Comparison of ENCODE assay signal across 29 mouse cellular contexts in the genomic region with DNA sequence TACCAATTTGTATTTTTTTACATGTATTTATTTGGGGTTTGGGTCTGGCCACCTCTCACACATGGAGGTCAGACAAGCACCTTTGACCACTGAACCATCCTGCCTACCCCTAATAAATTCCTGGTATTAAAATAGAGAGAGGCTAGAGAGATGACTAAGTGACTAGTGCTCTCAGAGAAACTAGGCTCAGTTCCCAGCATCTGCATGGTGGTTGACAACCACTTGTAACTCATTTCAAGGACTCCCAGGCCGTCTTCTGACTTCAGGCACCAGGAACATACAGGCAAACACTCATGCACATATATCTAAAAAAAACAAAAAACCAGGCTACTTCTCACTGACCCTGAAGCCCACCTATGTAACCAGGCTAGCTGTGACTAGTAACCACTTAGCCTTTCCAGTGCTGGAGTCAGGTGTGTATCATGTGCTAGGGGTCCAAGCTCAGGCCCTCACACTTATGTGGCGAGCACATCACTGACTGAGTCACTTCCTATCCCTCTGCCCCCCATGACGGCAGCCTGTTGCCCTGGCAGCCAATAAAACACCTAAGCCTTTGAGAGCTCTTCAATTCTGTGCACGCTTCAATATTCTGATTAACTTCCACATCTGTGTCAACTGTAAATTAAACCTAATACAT. TPM values are rescaled to one million over a fixed set of nuclear protein-coding genes. Genes with fewer than 3 reads are reported as not detected.
A peak's percentile ranks its signal among the peaks of the same experiment; 100 is the strongest.
DNase-seq lines count a peak whose midpoint lies in the region; TF ChIP-seq lines count a peak whose summit lies in the region.
"Had no signal": no experiment of that assay in that cellular context is flagged by ENCODE, and none has a peak within 500 bp of the region (broad histone marks: within the 10 kb centered on the region; RNA-seq: fewer than 3 reads in every experiment).

No protein-coding gene starts in this region.

- H3K4me3 ChIP-seq in heart, adult 2 months: no peak overlapping the region
- H3K4me3 ChIP-seq: embryonic facial prominence, embryonic 13.5 days; erythroblast, embryonic 14.5 days; forebrain, embryonic 12.5 days; hindbrain, embryonic 13.5 days; kidney, embryonic 15.5 days; limb, embryonic 12.5 days; megakaryocyte, embryonic 14.5 days; midbrain, embryonic 13.5 days had no signal

- TF ChIP-seq EP300 in heart, adult 2 months (IDR thresholded peaks at IDR 0.05; ENCODE audit: insufficient read depth, low read depth, low read length): peak; percentile 68; the same call in 1 of the 2 replicates

- H3K79me2 ChIP-seq in heart, adult 2 months (replicated peaks; ENCODE audit: control insufficient read depth, insufficient read depth, low read length): no peaks in the 10 kb centered on the region

- no peak overlapping the region for H3K9ac ChIP-seq in heart, adult 2 months (ENCODE audit: low read depth, low read length)
- H3K9ac ChIP-seq: forebrain, embryonic 12.5 days; hindbrain, embryonic 13.5 days; kidney, embryonic 15.5 days; limb, embryonic 12.5 days; liver, postnatal 0 days; midbrain, embryonic 13.5 days had no signal

- peak in 1 of 2 experiments; percentile 32 for DNase-seq in heart, adult 2 months
- DNase-seq in heart, postnatal 36 days: no peak
- DNase-seq in lung, postnatal 36 days: peak; percentile 9
- no peak for DNase-seq in lung, postnatal 10 days
- peak; percentile 64 for DNase-seq in adrenal gland, postnatal 14 days
- peak; percentile 56 to 57 for DNase-seq in heart, postnatal 10 days
- no peak for DNase-seq in T-cell, adult 2 months (ENCODE audit: low spot score)
- DNase-seq in cerebellum, adult 8-10 months: no peak
- DNase-seq: cerebellum, adult 18-20 months; cerebellum, postnatal 36 days; embryo, embryonic 11 days; kidney, adult 11 months; kidney, postnatal 36 days; layer of hippocampus, postnatal 36 days; liver, postnatal 0 days; lung, postnatal 14 days; thymus, postnatal 14 days had no signal

- no peak for TF ChIP-seq CTCF in heart, adult 2 months (IDR thresholded peaks at IDR 0.05)

- H3K36me3 ChIP-seq in heart, adult 2 months (ENCODE audit: control insufficient read depth, insufficient read depth, low read length): peaks cover 7% of the 10 kb centered on the region

- H3K27me3 ChIP-seq in heart, adult 2 months (ENCODE audit: control insufficient read depth, insufficient read depth, low read length): no peaks in the 10 kb centered on the region
- H3K27me3 ChIP-seq: embryonic facial prominence, embryonic 13.5 days; forebrain, embryonic 12.5 days; hindbrain, embryonic 13.5 days; limb, embryonic 12.5 days; midbrain, embryonic 13.5 days had no signal

- WGBS in heart, adult 2 months: 41% methylated on average over 4 of the region's 4 CpGs

- peak; percentile 77 for TF ChIP-seq POLR2A in heart, adult 2 months (IDR thresholded peaks at IDR 0.05; ENCODE audit: insufficient read depth, low read depth, low read length)

- H3K4me1 ChIP-seq in heart, adult 2 months (ENCODE audit: control insufficient read depth, insufficient read depth, low read length): no peaks in the 10 kb centered on the region

- peak overlapping the region; percentile 40 for H3K27ac ChIP-seq in heart, adult 2 months
- H3K27ac ChIP-seq: embryonic facial prominence, embryonic 13.5 days; forebrain, embryonic 12.5 days; hindbrain, embryonic 13.5 days; kidney, embryonic 15.5 days; limb, embryonic 12.5 days; midbrain, embryonic 13.5 days had no signal

- intact Hi-C loops in heart, adult 2 months (cut with DNase I): no loop called here
- intact Hi-C loops in heart, postnatal 36 days (cut with DNase I): no loop called here
- intact Hi-C loops in heart, postnatal 10 days (cut with DNase I): no loop called here

RNA-seq across cellular contexts. Expression of gene Lrrc10, which starts 4.9 kb away (rescaled TPM):
- total RNA-seq in heart, adult 2 months (2021): 100 to 1,000 TPM; 148 to 208 TPM
- 266 and 368 TPM in 2 replicates for polyA plus RNA-seq in heart, adult 2 months (2012; rRNA removed)
- total RNA-seq in heart, postnatal 36 days (2021): 100 to 1,000 TPM; 168 to 289 TPM
- total RNA-seq in adrenal gland, postnatal 14 days (2021): not detected in 2 replicates
- total RNA-seq in heart, postnatal 10 days (2021): 100 to 1,000 TPM; 156 to 283 TPM
- total RNA-seq: left cerebral cortex, postnatal 14 days; monocyte, adult 5-6 weeks; neutrophil, adult 5-6 weeks had no signal
- polyA plus RNA-seq: embryonic facial prominence, embryonic 13.5 days; erythroblast, embryonic 14.5 days; forebrain, embryonic 12.5 days; hindbrain, embryonic 13.5 days; kidney, embryonic 15.5 days; liver, postnatal 0 days; midbrain, embryonic 13.5 days; small intestine, adult 2 months had no signal

RNA-seq across cellular contexts. Expression of gene Cct2, which starts 13.5 kb away (rescaled TPM):
- 100 to 1,000 TPM; 123 to 129 TPM for total RNA-seq in heart, adult 2 months (2021)
- polyA plus RNA-seq in heart, adult 2 months (2012; rRNA removed): 50.4 and 93.0 TPM in 2 replicates
- total RNA-seq in heart, postnatal 36 days (2021): 100 to 1,000 TPM; 132 to 137 TPM
- 224 and 240 TPM in 2 replicates for total RNA-seq in adrenal gland, postnatal 14 days (2021)
- total RNA-seq in heart, postnatal 10 days (2021): 100 to 1,000 TPM; 160 to 179 TPM

Comparison
In these comparisons a context has a peak if more than half of its experiments do, and no peak if none do; other contexts are left out.
1. DNase-seq: peak in lung, postnatal 36 days (single experiment), adrenal gland, postnatal 14 days (single experiment) and heart, postnatal 10 days (2 of 2); none in heart, postnatal 36 days (0 of 2), lung, postnatal 10 days (single experiment), T-cell, adult 2 months (single experiment) and cerebellum, adult 8-10 months (single experiment).
2. RNA of gene Lrrc10, which starts 4.9 kb away (total RNA-seq): 168 to 289 TPM in heart, postnatal 36 days, 156 to 283 TPM in heart, postnatal 10 days and 148 to 208 TPM in heart, adult 2 months; not detected in adrenal gland, postnatal 14 days; every median in the first group is over 100 times any median in the second.